ENCODE assay signal across 21 mouse cellular contexts in the genomic region with DNA sequence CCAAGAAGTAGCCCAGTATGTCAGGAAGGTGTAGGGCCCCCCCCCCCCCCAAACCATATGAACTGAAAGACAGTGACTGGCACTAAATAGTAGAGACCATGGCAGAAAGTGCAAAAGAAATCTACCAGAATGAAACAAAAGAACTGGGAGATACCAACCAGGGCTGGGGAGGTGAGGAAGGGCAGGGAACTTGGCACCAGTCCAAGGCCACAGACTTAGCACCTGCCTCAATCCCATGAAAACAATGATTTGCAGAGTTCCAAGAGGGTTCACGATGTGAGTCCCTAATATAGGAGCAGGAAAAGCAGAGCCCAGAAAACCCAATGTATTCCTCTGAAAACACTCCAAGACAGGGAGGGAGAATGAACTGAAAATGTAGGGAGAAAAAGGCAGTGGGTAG. TPM values are rescaled to one million over a fixed set of nuclear protein-coding genes. Genes with fewer than 3 reads are reported as not detected.
DNase-seq lines count a peak whose midpoint lies in the region; ATAC-seq lines count a peak whose summit lies in the region.
"Had no signal": no experiment of that assay in that cellular context is flagged by ENCODE, and none has a peak within 500 bp of the region (broad histone marks: within the 10 kb centered on the region; RNA-seq: fewer than 3 reads in every experiment).

No protein-coding gene starts in this region.

- no peak overlapping the region for H3K4me3 ChIP-seq in hindbrain, embryonic 13.5 days
- H3K4me3 ChIP-seq in hindbrain, embryonic 16.5 days (ENCODE audit: low read length) = no peak overlapping the region
- H3K4me3 ChIP-seq in kidney, embryonic 15.5 days (replicated peaks) = no peak overlapping the region
- H3K4me3 ChIP-seq in stomach, embryonic 16.5 days (replicated peaks; ENCODE audit: low read length) = no peak overlapping the region
- H3K4me3 ChIP-seq: embryonic facial prominence, embryonic 10.5 days; forebrain, embryonic 15.5 days; heart, embryonic 12.5 days; limb, embryonic 15.5 days; midbrain, embryonic 12.5 days had no signal

- ATAC-seq in hindbrain, embryonic 13.5 days (ENCODE audit: low FRiP score) = no peak
- no peak for ATAC-seq in hindbrain, embryonic 16.5 days
- ATAC-seq in kidney, embryonic 15.5 days (replicated peaks; ENCODE audit: low FRiP score) = no peak
- peak; percentile 51; the same call in 1 of the 2 replicates for ATAC-seq in stomach, embryonic 16.5 days (ENCODE audit: insufficient read depth, low FRiP score)
- ATAC-seq: forebrain, embryonic 15.5 days had no signal

- WGBS in hindbrain, embryonic 13.5 days = 58% methylated on average over 1 of the region's 1 CpGs
- WGBS in hindbrain, embryonic 16.5 days = 23% methylated on average over 1 of the region's 1 CpGs
- WGBS in kidney, embryonic 15.5 days = 50% methylated on average over 1 of the region's 1 CpGs
- 49% methylated on average over 1 of the region's 1 CpGs for WGBS in stomach, embryonic 16.5 days

- DNase-seq in kidney, postnatal 10 days = peak; percentile 59
- DNase-seq in retina, postnatal 1 day = peak; percentile 55
- no peak for DNase-seq in retina, embryonic 14.5 days (ENCODE audit: low spot score)
- no peak for DNase-seq in gastrocnemius, adult 18-20 months (ENCODE audit: low spot score)
- DNase-seq: B cell, adult 2 months; cerebellum, adult 2 months; layer of hippocampus, postnatal 36 days; liver, postnatal 0 days; lung, postnatal 10 days; right cerebral cortex, postnatal 4 days; thymus, postnatal 4 days had no signal

- no peak overlapping the region for H3K4me2 ChIP-seq in hindbrain, embryonic 13.5 days
- no peak overlapping the region for H3K4me2 ChIP-seq in hindbrain, embryonic 16.5 days (ENCODE audit: low read length)
- no peak overlapping the region for H3K4me2 ChIP-seq in kidney, embryonic 15.5 days
- H3K4me2 ChIP-seq in stomach, embryonic 16.5 days (ENCODE audit: low read depth, low read length) = no peak overlapping the region
- H3K4me2 ChIP-seq: forebrain, embryonic 15.5 days; heart, embryonic 12.5 days; limb, embryonic 15.5 days; midbrain, embryonic 12.5 days had no signal

- H3K9me3 ChIP-seq in hindbrain, embryonic 13.5 days = no peaks in the 10 kb centered on the region
- H3K9me3 ChIP-seq in hindbrain, embryonic 16.5 days (ENCODE audit: control insufficient read depth, low read length) = no peaks in the 10 kb centered on the region
- H3K9me3 ChIP-seq in kidney, embryonic 15.5 days (replicated peaks) = no peaks in the 10 kb centered on the region
- H3K9me3 ChIP-seq in stomach, embryonic 16.5 days (replicated peaks; ENCODE audit: control insufficient read depth, low read length) = no peaks in the 10 kb centered on the region
- H3K9me3 ChIP-seq: embryonic facial prominence, embryonic 10.5 days; forebrain, embryonic 15.5 days; heart, embryonic 12.5 days; limb, embryonic 15.5 days; midbrain, embryonic 12.5 days had no signal

- peaks cover 10% of the 10 kb centered on the region for H3K4me1 ChIP-seq in hindbrain, embryonic 13.5 days (replicated peaks)
- no peaks in the 10 kb centered on the region for H3K4me1 ChIP-seq in hindbrain, embryonic 16.5 days (ENCODE audit: control insufficient read depth, insufficient read depth, low read depth, low read length)
- no peaks in the 10 kb centered on the region for H3K4me1 ChIP-seq in kidney, embryonic 15.5 days
- H3K4me1 ChIP-seq in stomach, embryonic 16.5 days (ENCODE audit: control insufficient read depth, insufficient read depth, low read length) = no peaks in the 10 kb centered on the region
- H3K4me1 ChIP-seq: embryonic facial prominence, embryonic 10.5 days; forebrain, embryonic 15.5 days; heart, embryonic 12.5 days; limb, embryonic 15.5 days; midbrain, embryonic 12.5 days had no signal

- H3K27me3 ChIP-seq in hindbrain, embryonic 13.5 days = no peaks in the 10 kb centered on the region
- no peaks in the 10 kb centered on the region for H3K27me3 ChIP-seq in hindbrain, embryonic 16.5 days (replicated peaks; ENCODE audit: control insufficient read depth, insufficient read depth, low read length)
- H3K27me3 ChIP-seq in kidney, embryonic 15.5 days = no peaks in the 10 kb centered on the region
- H3K27me3 ChIP-seq in stomach, embryonic 16.5 days (ENCODE audit: control insufficient read depth, insufficient read depth, low read length) = no peaks in the 10 kb centered on the region
- H3K27me3 ChIP-seq: forebrain, embryonic 15.5 days; heart, embryonic 12.5 days; limb, embryonic 15.5 days; midbrain, embryonic 12.5 days had no signal

- peak overlapping the region; percentile 35; the same call in 1 of the 2 replicates for H3K27ac ChIP-seq in hindbrain, embryonic 13.5 days
- H3K27ac ChIP-seq in hindbrain, embryonic 16.5 days (ENCODE audit: low read depth, low read length) = no peak overlapping the region
- H3K27ac ChIP-seq in kidney, embryonic 15.5 days = no peak overlapping the region
- H3K27ac ChIP-seq in stomach, embryonic 16.5 days (ENCODE audit: low read length) = 0 out of 2 replicates have a peak overlapping the region, but pooled peaks have one; percentile 33
- H3K27ac ChIP-seq: embryonic facial prominence, embryonic 10.5 days; forebrain, embryonic 15.5 days; limb, embryonic 15.5 days; midbrain, embryonic 12.5 days had no signal

- H3K36me3 ChIP-seq in hindbrain, embryonic 13.5 days = peaks cover 94% of the 10 kb centered on the region
- peaks cover 70% of the 10 kb centered on the region for H3K36me3 ChIP-seq in hindbrain, embryonic 16.5 days (ENCODE audit: control insufficient read depth, insufficient read depth, low read length)
- H3K36me3 ChIP-seq in kidney, embryonic 15.5 days = peaks cover 95% of the 10 kb centered on the region
- peaks cover 47% of the 10 kb centered on the region for H3K36me3 ChIP-seq in stomach, embryonic 16.5 days (ENCODE audit: control insufficient read depth, insufficient read depth, low read length)

- H3K9ac ChIP-seq in hindbrain, embryonic 13.5 days = no peak overlapping the region
- H3K9ac ChIP-seq in hindbrain, embryonic 16.5 days (ENCODE audit: low read depth, low read length) = no peak overlapping the region
- no peak overlapping the region for H3K9ac ChIP-seq in kidney, embryonic 15.5 days
- no peak overlapping the region for H3K9ac ChIP-seq in stomach, embryonic 16.5 days (ENCODE audit: low read length)
- H3K9ac ChIP-seq: forebrain, embryonic 15.5 days; heart, embryonic 12.5 days; limb, embryonic 15.5 days; liver, postnatal 0 days; midbrain, embryonic 12.5 days had no signal

RNA-seq across cellular contexts. Expression of a gene that starts 12.2 kb away (rescaled TPM):
- 76.1 and 76.2 TPM in 2 replicates for polyA plus RNA-seq in hindbrain, embryonic 13.5 days (2015; fragmentation: Nextera tagmentation; extraction: Ambion mirVana)
- 56.7 and 66.1 TPM in 2 replicates for polyA plus RNA-seq in hindbrain, embryonic 16.5 days (2015; fragmentation: Nextera tagmentation; extraction: Ambion mirVana)
- polyA plus RNA-seq in kidney, embryonic 15.5 days (2015; fragmentation: Nextera tagmentation; extraction: Ambion mirVana) = 89.5 and 92.4 TPM in 2 replicates
- polyA plus RNA-seq in stomach, embryonic 16.5 days (2015; fragmentation: Nextera tagmentation; extraction: Ambion mirVana) = 55.0 and 59.9 TPM in 2 replicates
- total RNA-seq in gastrocnemius, adult 18-20 months (2021) = 10 to 100 TPM; 28.5 to 30.1 TPM

RNA-seq across cellular contexts. Expression of a gene that starts 12.5 kb away (rescaled TPM):
- polyA plus RNA-seq in hindbrain, embryonic 13.5 days (2015; fragmentation: Nextera tagmentation; extraction: Ambion mirVana) = 105 and 113 TPM in 2 replicates
- 95.5 and 109 TPM in 2 replicates for polyA plus RNA-seq in hindbrain, embryonic 16.5 days (2015; fragmentation: Nextera tagmentation; extraction: Ambion mirVana)
- 109 and 125 TPM in 2 replicates for polyA plus RNA-seq in kidney, embryonic 15.5 days (2015; fragmentation: Nextera tagmentation; extraction: Ambion mirVana)
- polyA plus RNA-seq in stomach, embryonic 16.5 days (2015; fragmentation: Nextera tagmentation; extraction: Ambion mirVana) = 78.9 and 88.5 TPM in 2 replicates
- total RNA-seq in gastrocnemius, adult 18-20 months (2021) = 10 to 100 TPM; 39.2 to 49.7 TPM

RNA-seq across cellular contexts. Expression of a gene that starts 18.0 kb away (rescaled TPM):
- polyA plus RNA-seq in hindbrain, embryonic 13.5 days (2015; fragmentation: Nextera tagmentation; extraction: Ambion mirVana) = 1.2 and 1.8 TPM in 2 replicates
- 0.95 and 1.1 TPM in 2 replicates for polyA plus RNA-seq in hindbrain, embryonic 16.5 days (2015; fragmentation: Nextera tagmentation; extraction: Ambion mirVana)
- 1.2 and 1.4 TPM in 2 replicates for polyA plus RNA-seq in kidney, embryonic 15.5 days (2015; fragmentation: Nextera tagmentation; extraction: Ambion mirVana)
- polyA plus RNA-seq in stomach, embryonic 16.5 days (2015; fragmentation: Nextera tagmentation; extraction: Ambion mirVana) = 17.5 and 21.3 TPM in 2 replicates
- total RNA-seq in gastrocnemius, adult 18-20 months (2021) = under 1 TPM; 0.28 to 0.84 TPM
- total RNA-seq: common myeloid progenitor, adult 5-6 weeks had no signal

RNA-seq across cellular contexts. Expression of a gene that starts 37.4 kb away (rescaled TPM):
- 204 and 212 TPM in 2 replicates for polyA plus RNA-seq in hindbrain, embryonic 13.5 days (2015; fragmentation: Nextera tagmentation; extraction: Ambion mirVana)
- polyA plus RNA-seq in hindbrain, embryonic 16.5 days (2015; fragmentation: Nextera tagmentation; extraction: Ambion mirVana) = 186 and 221 TPM in 2 replicates
- 239 and 249 TPM in 2 replicates for polyA plus RNA-seq in kidney, embryonic 15.5 days (2015; fragmentation: Nextera tagmentation; extraction: Ambion mirVana)
- polyA plus RNA-seq in stomach, embryonic 16.5 days (2015; fragmentation: Nextera tagmentation; extraction: Ambion mirVana) = 240 and 266 TPM in 2 replicates
- total RNA-seq in gastrocnemius, adult 18-20 months (2021) = 100 to 1,000 TPM; 137 to 141 TPM

RNA-seq across cellular contexts. Expression of a gene that starts 41.1 kb away (rescaled TPM):
- polyA plus RNA-seq in hindbrain, embryonic 13.5 days (2015; fragmentation: Nextera tagmentation; extraction: Ambion mirVana) = 1,179 and 1,235 TPM in 2 replicates
- polyA plus RNA-seq in hindbrain, embryonic 16.5 days (2015; fragmentation: Nextera tagmentation; extraction: Ambion mirVana) = 823 and 876 TPM in 2 replicates
- polyA plus RNA-seq in kidney, embryonic 15.5 days (2015; fragmentation: Nextera tagmentation; extraction: Ambion mirVana) = 1,888 and 2,013 TPM in 2 replicates
- polyA plus RNA-seq in stomach, embryonic 16.5 days (2015; fragmentation: Nextera tagmentation; extraction: Ambion mirVana) = 1,502 and 1,716 TPM in 2 replicates
- total RNA-seq in gastrocnemius, adult 18-20 months (2021) = 100 to 1,000 TPM; 632 to 662 TPM

Comparison
In these comparisons a context has a peak if more than half of its experiments do, and no peak if none do; other contexts are left out.
1. H3K27ac ChIP-seq: peak in hindbrain, embryonic 13.5 days (single experiment) and stomach, embryonic 16.5 days (single experiment); none in hindbrain, embryonic 16.5 days (single experiment) and kidney, embryonic 15.5 days (single experiment).
2. DNase-seq: peak in kidney, postnatal 10 days (single experiment) and retina, postnatal 1 day (single experiment); none in retina, embryonic 14.5 days (single experiment) and gastrocnemius, adult 18-20 months (single experiment).